Mouse (Mus musculus): ENCODE measurements around the gene Ptpn9. TPM values are rescaled to one million over a fixed set of nuclear protein-coding genes. Genes with fewer than 3 reads are reported as not detected.

Gene Ptpn9
- total RNA-seq, 4 experiments from 2014 or later = 24.8 to 31.1 (median 28.4) TPM

GRCm38 (mm10) chr9:57013756-57014155 lies 19.0 kb downstream of the Ptpn9 start:
- DNase-seq (ENCODE audit: low spot score in 2 of 2) = no peak

- DNase-seq (ENCODE audit: low spot score in 2 of 2) = no peak
Measured at GRCm38 (mm10) chr9:57014766-57015165, 20.0 kb downstream of the Ptpn9 start.

- no peak for DNase-seq (ENCODE audit: low spot score in 2 of 2)
Measured at GRCm38 (mm10) chr9:57017631-57018030, 22.9 kb downstream of the Ptpn9 start.

GRCm38 (mm10) chr9:57031756-57032155 lies 37.0 kb downstream of the Ptpn9 start:
- peak in 1 of 2 experiments; percentile 6 for DNase-seq (ENCODE audit: low spot score in 2 of 2)

GRCm38 (mm10) chr9:57056237-57056636 lies 61.5 kb downstream of the Ptpn9 start:
- peak; percentile 30 to 46 for DNase-seq (ENCODE audit: low spot score in 2 of 2)

- no peak for DNase-seq (ENCODE audit: low spot score in 2 of 2)
Measured at GRCm38 (mm10) chr9:57064164-57064563, 69.4 kb downstream of the Ptpn9 start.

GRCm38 (mm10) chr9:57068266-57068665 lies 73.5 kb downstream of the Ptpn9 start:
- DNase-seq (ENCODE audit: low spot score in 2 of 2) = no peak

- no peak for DNase-seq (ENCODE audit: low spot score in 2 of 2)
Measured at GRCm38 (mm10) chr9:57070262-57070661, 75.5 kb downstream of the Ptpn9 start.

GRCm38 (mm10) chr9:57070800-57071545 lies 76.2 kb downstream of the Ptpn9 start:
- DNase-seq (ENCODE audit: low spot score in 2 of 2) = no peak

GRCm38 (mm10) chr9:57071801-57072351 lies 77.2 kb downstream of the Ptpn9 start, which contains the start of gene Sin3a:
TSS of gene Sin3a (plus strand) at chr9:57072040.
- peak; percentile 64 to 69 for DNase-seq (ENCODE audit: low spot score in 2 of 2)

- peak in 1 of 2 experiments; percentile 25 for DNase-seq (ENCODE audit: low spot score in 2 of 2)
Measured at GRCm38 (mm10) chr9:57072526-57072988, 77.8 kb downstream of the Ptpn9 start.

- peak; percentile 96 to 99 for DNase-seq (ENCODE audit: low spot score in 2 of 2)
Measured at GRCm38 (mm10) chr9:57072989-57073789, 78.5 kb downstream of the Ptpn9 start.

- no peak for DNase-seq (ENCODE audit: low spot score in 2 of 2)
Measured at GRCm38 (mm10) chr9:57073790-57074094, 79.0 kb downstream of the Ptpn9 start.

- DNase-seq (ENCODE audit: low spot score in 2 of 2) = peak in 1 of 2 experiments; percentile 19
Measured at GRCm38 (mm10) chr9:57074171-57074821, 79.6 kb downstream of the Ptpn9 start.

- DNase-seq (ENCODE audit: low spot score in 2 of 2) = peak; percentile 48 to 59
Measured at GRCm38 (mm10) chr9:57074822-57075603, 80.3 kb downstream of the Ptpn9 start.

- DNase-seq (ENCODE audit: low spot score in 2 of 2) = peak; percentile 98 to 99
Measured at GRCm38 (mm10) chr9:57075681-57076381, 81.1 kb downstream of the Ptpn9 start.

- DNase-seq (ENCODE audit: low spot score in 2 of 2) = peak; percentile 80 to 81
Measured at GRCm38 (mm10) chr9:57076701-57077660, 82.3 kb downstream of the Ptpn9 start.

GRCm38 (mm10) chr9:57082236-57082635 lies 87.5 kb downstream of the Ptpn9 start:
- no peak for DNase-seq (ENCODE audit: low spot score in 2 of 2)

All from layer of hippocampus, adult 8-10 months (tissue).